Mouse (Mus musculus): ENCODE results near the gene Ace. TPM values are rescaled to one million over a fixed set of nuclear protein-coding genes. Genes with fewer than 3 reads are reported as not detected.

The Ace gene
- total RNA-seq, 1 experiment, result 1.4 TPM

- Histone ChIP-seq H3K4me3 (ENCODE audit: insufficient read depth in 1 of 2, low read depth in 1 of 2, low read length in 2 of 2, poor library complexity in 1 of 2, severe bottlenecking in 1 of 2) (no peak overlapping the region), H3K4me1 (ENCODE audit: control insufficient read depth in 2 of 2, insufficient read depth in 2 of 2, low read length in 2 of 2, poor library complexity in 1 of 2) (peaks cover 7 to 35% of the 10 kb centered on the region in 2 experiments; a peak in 3 of 4 replicates), H3K9ac (ENCODE audit: insufficient read depth, low read depth, low read length, poor library complexity, severe bottlenecking) (peak overlapping the region; percentile 6; the same call in 1 of the 2 replicates), H3K9me3 (ENCODE audit: control insufficient read depth, insufficient read depth, low read depth, low read length) (no peaks in the 10 kb centered on the region), H3K27ac (ENCODE audit: insufficient read depth, low read depth, low read length, poor library complexity, severe bottlenecking) (no peak overlapping the region; the same call in 1 of the 2 replicates), H3K36me3 (ENCODE audit: control insufficient read depth, insufficient read depth, low read length, poor library complexity, severe bottlenecking) (no peaks in the 10 kb centered on the region)
- DNase-seq (ENCODE audit: low read depth, low spot score), result no peak
- in situ Hi-C loops (cut with MboI; ENCODE audit: low sequenced_read_pairs in 2 of 2, unreplicated experiment in 2 of 2), result no loop called here
- TF ChIP-seq MAFK (IDR thresholded peaks at IDR 0.05; ENCODE audit: insufficient read depth, low read depth, low read length) (peak; percentile 84), HCFC1 (IDR thresholded peaks at IDR 0.05; ENCODE audit: borderline replicate concordance, insufficient read depth, low read length) (no peak)
Observed at GRCm38 (mm10) chr11:105950519-105950918, 17.2 kb upstream of the Ace start.

- Histone ChIP-seq H3K4me3 (ENCODE audit: insufficient read depth in 1 of 2, low read depth in 1 of 2, low read length in 2 of 2, poor library complexity in 1 of 2, severe bottlenecking in 1 of 2) (no peak overlapping the region), H3K36me3 (ENCODE audit: control insufficient read depth, insufficient read depth, low read length, poor library complexity, severe bottlenecking) (no peaks in the 10 kb centered on the region), H3K4me1 (ENCODE audit: control insufficient read depth in 2 of 2, insufficient read depth in 2 of 2, low read length in 2 of 2, poor library complexity in 1 of 2) (peaks cover 9 to 32% of the 10 kb centered on the region in 2 experiments; a peak in 3 of 4 replicates), H3K9ac (ENCODE audit: insufficient read depth, low read depth, low read length, poor library complexity, severe bottlenecking) (no peak overlapping the region), H3K27ac (ENCODE audit: insufficient read depth, low read depth, low read length, poor library complexity, severe bottlenecking) (no peak overlapping the region), H3K9me3 (ENCODE audit: control insufficient read depth, insufficient read depth, low read depth, low read length) (no peaks in the 10 kb centered on the region)
- TF ChIP-seq CHD2 (IDR thresholded peaks at IDR 0.05; ENCODE audit: low read depth, low read length) (no peak), HCFC1 (IDR thresholded peaks at IDR 0.05; ENCODE audit: borderline replicate concordance, insufficient read depth, low read length) (no peak), ZC3H11A (IDR thresholded peaks at IDR 0.05; ENCODE audit: borderline replicate concordance, low read depth, low read length) (no peak), MAFK (IDR thresholded peaks at IDR 0.05; ENCODE audit: insufficient read depth, low read depth, low read length) (no peak), ZNF384 (IDR thresholded peaks at IDR 0.05; ENCODE audit: low read depth, low read length) (no peak)
- DNase-seq (ENCODE audit: low read depth, low spot score), result no peak
- in situ Hi-C loops (cut with MboI; ENCODE audit: low sequenced_read_pairs in 2 of 2, unreplicated experiment in 2 of 2), result no loop called here
Observed at GRCm38 (mm10) chr11:105951601-105952044, 16.1 kb upstream of the Ace start.

GRCm38 (mm10) chr11:105952111-105952510, 15.6 kb upstream of the Ace start:
- in situ Hi-C loops (cut with MboI; ENCODE audit: low sequenced_read_pairs in 2 of 2, unreplicated experiment in 2 of 2), result no loop called here
- no peak overlapping the region for H3K27ac ChIP-seq (ENCODE audit: insufficient read depth, low read depth, low read length, poor library complexity, severe bottlenecking)
- no peaks in the 10 kb centered on the region for H3K9me3 ChIP-seq (ENCODE audit: control insufficient read depth, insufficient read depth, low read depth, low read length)
- H3K4me3 ChIP-seq (ENCODE audit: insufficient read depth in 1 of 2, low read depth in 1 of 2, low read length in 2 of 2, poor library complexity in 1 of 2, severe bottlenecking in 1 of 2), result no peak overlapping the region
- TF ChIP-seq ZC3H11A (IDR thresholded peaks at IDR 0.05; ENCODE audit: borderline replicate concordance, low read depth, low read length) (no peak), ZNF384 (IDR thresholded peaks at IDR 0.05; ENCODE audit: low read depth, low read length) (no peak), CHD2 (IDR thresholded peaks at IDR 0.05; ENCODE audit: low read depth, low read length) (no peak), HCFC1 (IDR thresholded peaks at IDR 0.05; ENCODE audit: borderline replicate concordance, insufficient read depth, low read length) (no peak), MAFK (IDR thresholded peaks at IDR 0.05; ENCODE audit: insufficient read depth, low read depth, low read length) (no peak)
- DNase-seq (ENCODE audit: low read depth, low spot score), result no peak
- no peaks in the 10 kb centered on the region for H3K36me3 ChIP-seq (ENCODE audit: control insufficient read depth, insufficient read depth, low read length, poor library complexity, severe bottlenecking)
- H3K9ac ChIP-seq (ENCODE audit: insufficient read depth, low read depth, low read length, poor library complexity, severe bottlenecking), result no peak overlapping the region
- H3K4me1 ChIP-seq (ENCODE audit: control insufficient read depth in 2 of 2, insufficient read depth in 2 of 2, low read length in 2 of 2, poor library complexity in 1 of 2), result peaks cover 9 to 33% of the 10 kb centered on the region in 2 experiments; a peak in 3 of 4 replicates

GRCm38 (mm10) chr11:105952911-105953386, 14.8 kb upstream of the Ace start, which contains the start of gene Cyb561:
Gene Cyb561 (minus strand): TSS chr11:105953336.
- in situ Hi-C loops (cut with MboI; ENCODE audit: low sequenced_read_pairs in 2 of 2, unreplicated experiment in 2 of 2), result no loop called here
- no peak within 1 kb of the TSS for H3K4me3 ChIP-seq (ENCODE audit: insufficient read depth in 1 of 2, low read depth in 1 of 2, low read length in 2 of 2, poor library complexity in 1 of 2, severe bottlenecking in 1 of 2)
- no peak for DNase-seq (ENCODE audit: low read depth, low spot score)
- TF ChIP-seq ZC3H11A (IDR thresholded peaks at IDR 0.05; ENCODE audit: borderline replicate concordance, low read depth, low read length) (no peak), CHD2 (IDR thresholded peaks at IDR 0.05; ENCODE audit: low read depth, low read length) (no peak), HCFC1 (IDR thresholded peaks at IDR 0.05; ENCODE audit: borderline replicate concordance, insufficient read depth, low read length) (no peak), ZNF384 (IDR thresholded peaks at IDR 0.05; ENCODE audit: low read depth, low read length) (no peak), MAFK (IDR thresholded peaks at IDR 0.05; ENCODE audit: insufficient read depth, low read depth, low read length) (no peak)
- no peaks in the 10 kb centered on the region for H3K9me3 ChIP-seq (ENCODE audit: control insufficient read depth, insufficient read depth, low read depth, low read length)
- H3K4me1 ChIP-seq (ENCODE audit: control insufficient read depth in 2 of 2, insufficient read depth in 2 of 2, low read length in 2 of 2, poor library complexity in 1 of 2), result peaks cover 9 to 29% of the 10 kb centered on the region in 2 experiments; a peak in 3 of 4 replicates
- H3K27ac ChIP-seq (ENCODE audit: insufficient read depth, low read depth, low read length, poor library complexity, severe bottlenecking), result no peak within 1 kb of the TSS; the same call in 1 of the 2 replicates
- no peaks in the 10 kb centered on the region for H3K36me3 ChIP-seq (ENCODE audit: control insufficient read depth, insufficient read depth, low read length, poor library complexity, severe bottlenecking)
- peak within 1 kb of the TSS; percentile 0; the same call in 1 of the 2 replicates for H3K9ac ChIP-seq (ENCODE audit: insufficient read depth, low read depth, low read length, poor library complexity, severe bottlenecking)
